Mouse (Mus musculus): ENCODE results near the gene Wdfy3.
"Not testable (repeated sequence)": the region's sequence is repeated elsewhere in the genome, so short reads cannot be mapped to it uniquely, and the experiment has no call there.

Wdfy3 gene

GRCm38 (mm10) chr5:101948641-101949040 is 121.1 kb downstream of the Wdfy3 start:
- no peak for DNase-seq (ENCODE audit: low spot score in 2 of 2)

- DNase-seq (ENCODE audit: low spot score in 2 of 2), result no peak
These were observed 124.0 kb downstream of the Wdfy3 start for GRCm38 (mm10) chr5:101945731-101946130.

- DNase-seq (ENCODE audit: low spot score in 2 of 2), result no peak
These were observed 131.7 kb downstream of the Wdfy3 start for GRCm38 (mm10) chr5:101937909-101938596.

GRCm38 (mm10) chr5:101937362-101937761 is 132.4 kb downstream of the Wdfy3 start:
- no peak for DNase-seq (ENCODE audit: low spot score in 2 of 2)

- peak in 1 of 2 experiments; percentile 30 for DNase-seq (ENCODE audit: low spot score in 2 of 2)
These were observed 133.8 kb downstream of the Wdfy3 start for GRCm38 (mm10) chr5:101935893-101936292.

- no peak for DNase-seq (ENCODE audit: low spot score in 2 of 2)
These were observed 135.1 kb downstream of the Wdfy3 start for GRCm38 (mm10) chr5:101934629-101935028.

GRCm38 (mm10) chr5:101932971-101933810 is 136.5 kb downstream of the Wdfy3 start:
- DNase-seq (ENCODE audit: low spot score in 2 of 2), result no peak

- DNase-seq (ENCODE audit: low spot score in 2 of 2), result no peak
These were observed 137.7 kb downstream of the Wdfy3 start for GRCm38 (mm10) chr5:101931997-101932396.

- DNase-seq (ENCODE audit: low spot score in 2 of 2), result no peak
These were observed 143.4 kb downstream of the Wdfy3 start for GRCm38 (mm10) chr5:101926311-101926710.

- no peak for DNase-seq (ENCODE audit: low spot score in 2 of 2)
These were observed 146.0 kb downstream of the Wdfy3 start for GRCm38 (mm10) chr5:101923710-101924109.

- DNase-seq (ENCODE audit: low spot score in 2 of 2), result no peak
These were observed 150.2 kb downstream of the Wdfy3 start for GRCm38 (mm10) chr5:101919559-101919958.

GRCm38 (mm10) chr5:101909468-101909867 is 160.3 kb downstream of the Wdfy3 start:
- DNase-seq (ENCODE audit: low spot score in 2 of 2), result no peak

GRCm38 (mm10) chr5:101905624-101906023 is 164.1 kb downstream of the Wdfy3 start:
- no peak for DNase-seq (ENCODE audit: low spot score in 2 of 2)

GRCm38 (mm10) chr5:101904841-101905240 is 164.9 kb downstream of the Wdfy3 start:
- not testable (repeated sequence) for DNase-seq (ENCODE audit: low spot score in 2 of 2)

GRCm38 (mm10) chr5:101902686-101903085 is 167.0 kb downstream of the Wdfy3 start:
- DNase-seq (ENCODE audit: low spot score in 2 of 2), result no peak

GRCm38 (mm10) chr5:101899981-101900380 is 169.7 kb downstream of the Wdfy3 start:
- DNase-seq (ENCODE audit: low spot score in 2 of 2), result no peak

GRCm38 (mm10) chr5:101896784-101897183 is 172.9 kb downstream of the Wdfy3 start:
- no peak for DNase-seq (ENCODE audit: low spot score in 2 of 2)

GRCm38 (mm10) chr5:101895717-101896645 is 173.7 kb downstream of the Wdfy3 start:
- no peak for DNase-seq (ENCODE audit: low spot score in 2 of 2)

GRCm38 (mm10) chr5:101895119-101895518 is 174.6 kb downstream of the Wdfy3 start:
- no peak for DNase-seq (ENCODE audit: low spot score in 2 of 2)

- DNase-seq (ENCODE audit: low spot score in 2 of 2), result no peak
These were observed 175.8 kb downstream of the Wdfy3 start for GRCm38 (mm10) chr5:101893820-101894515.
